Mouse (Mus musculus) G1E (cell line): ENCODE results near the gene Ncor2. TPM values are rescaled to one million over a fixed set of nuclear protein-coding genes. Genes with fewer than 3 reads are reported as not detected.

Experiments used
- ATAC-seq: 2 replicates; pipeline ENCODE4 v1.8.0; 2016; ENCODE audit warnings: mild to moderate bottlenecking; ENCODE audit not compliant: insufficient number of reproducible peaks, poor library complexity, low FRiP score, severe bottlenecking; ENCODE audit errors: extremely low read depth
- DNase-seq: peaks from one replicate; pipeline ENCODE4 v3.0.0; 2012; ENCODE audit warnings: low spot score
- H3K27me3 ChIP-seq: 2 replicates; pipeline ENCODE4 v1.6.1; 2012; ENCODE audit warnings: mild to moderate bottlenecking, low read length, inconsistent platforms; ENCODE audit not compliant: insufficient read depth
- H3K36me3 ChIP-seq: replicated peaks from 2 replicates; pipeline ENCODE3; 2012; ENCODE audit warnings: mild to moderate bottlenecking, inconsistent platforms
- H3K4me1 ChIP-seq: 2 replicates; pipeline ENCODE4 v1.6.1; 2012; ENCODE audit warnings: low read depth, low read length, inconsistent platforms, mixed read lengths; ENCODE audit not compliant: insufficient read depth
- H3K4me3 ChIP-seq: 2 replicates; pipeline ENCODE4 v1.5.1; 2012; ENCODE audit warnings: low read depth, mild to moderate bottlenecking, inconsistent platforms, low read length, moderate library complexity, mixed read lengths
- H3K9me3 ChIP-seq: replicated peaks from 2 replicates; pipeline ENCODE4 v1.6.1; 2012; ENCODE audit warnings: inconsistent platforms
- CTCF ChIP-seq: IDR thresholded peaks from 2 replicates; pipeline ENCODE4 v1.5.1; 2012; ENCODE audit warnings: low read depth, low read length, inconsistent platforms, mixed read lengths
- GATA1 ChIP-seq: IDR thresholded peaks from 2 replicates; pipeline ENCODE4 v1.6.1; 2012; ENCODE audit warnings: borderline replicate concordance, low read length, inconsistent platforms, mixed read lengths
- GATA2 ChIP-seq: IDR thresholded peaks from 2 replicates; pipeline ENCODE4 v1.6.1; 2012; ENCODE audit warnings: low read depth, low read length, inconsistent platforms, borderline replicate concordance
- POLR2AphosphoS5 ChIP-seq: IDR thresholded peaks from 2 replicates; pipeline ENCODE4 v1.6.1; 2012; ENCODE audit warnings: low read depth, low read length, inconsistent platforms; ENCODE audit not compliant: insufficient replicate concordance
- TAL1 ChIP-seq: conservative IDR thresholded peaks from 2 replicates; pipeline ENCODE4 v1.6.1; 2012; ENCODE audit warnings: low read depth, low read length, inconsistent platforms, mixed read lengths
- polyA plus RNA-seq: library from polyadenylated mRNA; stranded (reverse); fragments of >175 nt; gene quantifications from 2 replicates; pipeline ENCODE4 v1.2.3, GENCODE M21; 2012
- total RNA-seq, 2 experiments: library from RNA; stranded (forward) in 1 of 2; stranded (reverse) in 1 of 2; fragments of 200-1000 nt in 1 of 2; fragments of >200 nt in 1 of 2; fragmentation: Nextera tagmentation in 1 of 2; gene quantifications; 2 replicates each; pipeline ENCODE4 v1.2.3; 2014 to 2017

Ncor2 gene
- total and polyA plus RNA-seq, 3 experiments = 0.09 TPM; not detected in 2

DNA sequence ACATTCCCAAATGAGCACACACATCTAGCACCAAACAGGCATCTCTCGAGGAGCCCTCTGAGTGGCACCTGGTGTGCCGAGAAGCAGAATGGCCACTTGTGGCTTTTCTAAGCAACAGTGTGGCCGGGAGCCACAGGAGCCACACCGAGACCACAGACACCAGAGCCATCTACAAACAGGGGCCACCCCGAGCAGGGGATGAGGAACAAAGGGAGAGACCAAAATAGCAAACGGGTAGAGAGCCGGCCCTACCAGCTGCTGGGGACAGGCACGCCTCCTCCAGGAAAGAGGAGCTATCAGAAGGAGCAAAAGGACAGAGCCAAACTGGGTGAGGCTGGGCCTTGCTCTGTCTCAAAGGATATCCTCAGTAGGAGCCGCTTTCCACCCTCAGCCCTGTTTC, 102.8 kb downstream of the Ncor2 start:
- H3K36me3 ChIP-seq = no peaks in the 10 kb centered on the region

DNA sequence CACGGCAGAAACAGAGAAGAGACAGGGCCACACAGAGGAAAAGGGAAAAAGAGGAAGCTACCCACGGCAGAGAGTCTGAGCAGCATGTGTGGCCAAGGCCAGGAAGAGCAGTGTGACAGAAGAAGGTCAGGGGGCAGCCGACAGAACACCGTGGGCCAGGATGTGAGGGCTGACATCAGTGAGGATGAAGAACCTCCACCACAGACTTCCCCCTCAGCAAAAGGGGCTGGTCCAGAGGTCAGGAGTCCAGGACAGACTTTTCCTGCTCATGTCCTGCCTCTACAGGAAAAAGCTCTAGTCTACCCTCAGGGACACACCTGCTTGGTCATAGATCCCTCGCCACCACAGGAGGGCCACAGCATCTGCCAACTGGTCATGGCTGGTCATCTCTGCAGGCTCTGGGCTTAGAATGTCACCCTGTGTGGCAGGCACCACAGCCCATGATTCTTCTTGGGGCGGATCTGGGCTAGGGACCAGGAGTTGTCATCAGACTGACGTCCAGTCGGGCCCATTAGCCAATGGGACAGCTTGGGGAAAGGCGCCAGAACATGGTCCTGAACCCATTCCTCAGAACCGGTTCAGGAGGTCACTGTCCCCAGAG, 104.3 kb downstream of the Ncor2 start:
- Histone ChIP-seq H3K4me1 (no peaks in the 10 kb centered on the region), H3K4me3 (no peak overlapping the region), H3K27me3 (no peaks in the 10 kb centered on the region), H3K9me3 (peaks cover 96% of the 10 kb centered on the region), H3K36me3 (no peaks in the 10 kb centered on the region)
- no peak for TF ChIP-seq GATA1
- ATAC-seq (no peak), DNase-seq (no peak)

More for the DNA sequence above, 102.8 kb downstream of the Ncor2 start:
- H3K4me1 ChIP-seq = no peaks in the 10 kb centered on the region
- TF ChIP-seq TAL1 (no peak), CTCF (no peak), GATA2 (no peak), POLR2AphosphoS5 (no peak), GATA1 (no peak)
- DNase-seq (no peak), ATAC-seq (no peak)
- H3K27me3 ChIP-seq = no peaks in the 10 kb centered on the region
- no peak overlapping the region for H3K4me3 ChIP-seq
- peaks cover 98% of the 10 kb centered on the region for H3K9me3 ChIP-seq

DNA sequence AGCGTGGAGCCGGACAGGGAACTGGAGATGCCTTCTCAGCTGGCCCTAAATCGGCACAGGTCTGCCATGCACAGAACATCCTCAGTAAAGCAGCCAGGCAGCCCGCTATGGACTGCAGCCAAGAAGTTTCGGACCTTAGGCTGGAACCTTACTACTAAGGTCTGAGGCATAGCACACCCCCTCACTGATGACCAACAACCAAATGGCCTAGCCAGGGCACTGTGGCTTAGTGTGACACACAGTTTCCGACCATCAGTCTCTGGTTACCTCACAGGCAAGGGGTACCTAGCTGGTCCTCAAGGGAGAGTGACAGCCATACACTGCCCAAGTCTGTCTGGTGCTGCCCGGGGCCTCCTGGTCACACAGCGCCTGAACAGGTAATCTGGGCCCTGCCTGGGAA, 105.1 kb downstream of the Ncor2 start:
- Histone ChIP-seq H3K4me3 (no peak overlapping the region), H3K27me3 (no peaks in the 10 kb centered on the region), H3K9me3 (peaks cover 98% of the 10 kb centered on the region), H3K4me1 (no peaks in the 10 kb centered on the region), H3K36me3 (no peaks in the 10 kb centered on the region)
- DNase-seq = no peak
- ATAC-seq = no peak
- TF ChIP-seq GATA2 (no peak), TAL1 (no peak), GATA1 (no peak), CTCF (no peak), POLR2AphosphoS5 (no peak)

DNA sequence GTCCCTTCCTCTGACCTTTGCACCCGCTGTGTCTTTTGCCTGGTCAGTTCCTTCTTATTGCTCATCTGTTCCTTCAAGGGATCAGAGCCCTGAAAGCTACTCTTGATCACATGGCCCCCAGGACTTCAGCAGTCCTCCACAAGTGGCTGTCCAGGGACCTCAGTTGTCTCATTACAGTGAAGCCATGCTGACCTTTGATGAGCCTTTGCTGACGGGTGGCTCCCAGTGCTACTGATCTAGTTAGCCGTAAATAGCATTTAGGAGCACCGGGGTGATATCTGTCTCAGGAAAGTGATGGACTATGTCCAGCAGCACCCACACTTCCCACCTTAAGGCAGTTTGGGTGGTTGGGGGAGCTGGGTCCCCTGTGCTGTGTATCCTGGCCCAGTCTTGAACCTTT, 105.7 kb downstream of the Ncor2 start:
- no peak for TF ChIP-seq TAL1
- no peak for TF ChIP-seq GATA2
- no peak for TF ChIP-seq GATA1
- TF ChIP-seq CTCF = no peak
- TF ChIP-seq POLR2AphosphoS5 = no peak
- no peaks in the 10 kb centered on the region for H3K4me1 ChIP-seq
- DNase-seq = no peak

DNA sequence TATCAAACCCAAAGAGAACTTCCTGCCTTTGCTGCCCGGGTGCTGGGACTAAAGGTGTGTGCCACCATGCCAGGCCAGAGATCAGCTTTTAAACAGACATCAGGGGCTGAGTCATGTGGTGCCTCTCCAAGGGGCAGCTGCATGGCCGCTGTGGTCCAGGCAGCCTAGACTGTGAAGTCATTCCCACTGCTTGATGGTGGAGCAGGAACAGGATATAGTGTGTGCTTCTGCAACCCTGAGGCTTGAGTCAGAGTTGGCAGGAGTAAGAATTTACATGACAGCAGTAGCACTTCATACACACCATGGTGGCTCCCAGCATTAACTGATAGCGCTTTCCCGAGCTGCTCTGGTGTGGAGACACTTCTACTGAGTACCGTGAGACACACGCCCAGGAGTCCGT, 106.6 kb downstream of the Ncor2 start:
- no peak for ATAC-seq
- H3K4me3 ChIP-seq = no peak overlapping the region
- no peaks in the 10 kb centered on the region for H3K36me3 ChIP-seq
- no peak for TF ChIP-seq POLR2AphosphoS5
- no peak for TF ChIP-seq CTCF
- no peak for TF ChIP-seq GATA2
- TF ChIP-seq GATA1 = no peak
- TF ChIP-seq TAL1 = no peak
- no peak for DNase-seq
- H3K9me3 ChIP-seq = peaks cover 98% of the 10 kb centered on the region
- H3K27me3 ChIP-seq = no peaks in the 10 kb centered on the region
- H3K4me1 ChIP-seq = no peaks in the 10 kb centered on the region

More for the DNA sequence above, 105.7 kb downstream of the Ncor2 start:
- Histone ChIP-seq H3K27me3 (no peaks in the 10 kb centered on the region), H3K9me3 (peaks cover 98% of the 10 kb centered on the region), H3K36me3 (no peaks in the 10 kb centered on the region), H3K4me3 (no peak overlapping the region)
- ATAC-seq = no peak

DNA sequence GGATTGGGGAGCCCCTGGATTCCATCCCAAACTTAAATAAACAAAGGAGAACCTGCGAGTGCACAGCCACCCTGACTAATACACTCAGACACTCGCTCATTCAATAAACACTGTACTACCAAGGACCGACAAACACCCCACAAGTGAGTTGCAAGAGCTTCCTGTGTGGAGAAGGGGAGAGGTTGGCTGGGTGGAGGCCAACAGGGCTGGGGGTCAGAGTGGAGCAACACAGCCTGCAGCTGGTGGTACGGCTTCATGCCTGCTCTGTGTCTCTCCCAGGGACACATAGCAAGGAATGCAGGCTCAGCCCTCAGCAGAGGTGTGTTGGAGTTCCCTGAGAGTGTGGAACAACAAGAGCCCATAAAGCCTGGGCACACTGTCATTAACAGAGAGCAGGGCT, 107.1 kb downstream of the Ncor2 start:
- peaks cover 98% of the 10 kb centered on the region for H3K9me3 ChIP-seq
- DNase-seq (no peak), ATAC-seq (no peak)
- no peak overlapping the region for H3K4me3 ChIP-seq
- no peaks in the 10 kb centered on the region for H3K4me1 ChIP-seq
- TF ChIP-seq GATA2 (no peak), POLR2AphosphoS5 (no peak), TAL1 (no peak), CTCF (no peak), GATA1 (no peak)
- H3K27me3 ChIP-seq = no peaks in the 10 kb centered on the region
- H3K36me3 ChIP-seq = no peaks in the 10 kb centered on the region

DNA sequence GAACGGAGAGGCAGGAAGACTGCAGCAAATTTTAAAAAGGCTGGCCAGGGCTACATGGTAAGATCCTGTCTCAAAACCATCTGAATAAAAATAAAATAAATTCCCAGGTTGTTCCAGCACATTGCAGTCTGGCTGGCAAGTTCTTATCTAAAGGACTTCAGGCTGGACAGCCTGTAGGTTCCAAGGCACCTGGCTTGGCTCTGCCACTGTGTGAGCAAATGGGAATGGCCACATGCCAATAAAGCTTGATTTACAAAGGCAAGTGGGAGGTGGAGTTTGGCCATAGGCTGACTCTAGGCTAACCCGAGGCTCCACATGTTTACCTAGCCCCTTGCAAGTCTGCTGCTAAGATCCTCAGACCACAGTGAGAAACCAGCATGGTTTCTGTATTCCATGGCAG, 108.6 kb downstream of the Ncor2 start:
- DNase-seq (no peak), ATAC-seq (no peak)
- Histone ChIP-seq H3K27me3 (no peaks in the 10 kb centered on the region), H3K36me3 (no peaks in the 10 kb centered on the region), H3K9me3 (peaks cover 98% of the 10 kb centered on the region), H3K4me1 (no peaks in the 10 kb centered on the region), H3K4me3 (no peak overlapping the region)
- TF ChIP-seq POLR2AphosphoS5 (no peak), CTCF (no peak), TAL1 (no peak), GATA1 (no peak), GATA2 (no peak)
